ENCODE assay signal across 14 mouse cellular contexts in genomic region chr13:102895894-102896293, GRCm38 (mm10).
A peak's percentile ranks its signal among the peaks of the same experiment; 100 is the strongest.
DNase-seq lines count a peak whose midpoint lies in the region; ATAC-seq and TF ChIP-seq lines count a peak whose summit lies in the region.
"Had no signal": no experiment of that assay in that cellular context is flagged by ENCODE, and none has a peak within 500 bp of the region (broad histone marks: within the 10 kb centered on the region; RNA-seq: fewer than 3 reads in every experiment).

No protein-coding gene starts in this region.

- no peaks in the 10 kb centered on the region for H3K9me3 ChIP-seq in midbrain, embryonic 14.5 days (ENCODE audit: control insufficient read depth, low read length)
- H3K9me3 ChIP-seq in midbrain, postnatal 0 days (ENCODE audit: low read length), result no peaks in the 10 kb centered on the region
- H3K9me3 ChIP-seq: embryonic facial prominence, embryonic 15.5 days; limb, embryonic 15.5 days; neural tube, embryonic 13.5 days had no signal

- no peaks in the 10 kb centered on the region for H3K36me3 ChIP-seq in midbrain, embryonic 14.5 days (ENCODE audit: control insufficient read depth, insufficient read depth, low read length)
- H3K36me3 ChIP-seq in midbrain, postnatal 0 days (ENCODE audit: insufficient read depth, low read length), result no peaks in the 10 kb centered on the region
- H3K36me3 ChIP-seq: embryonic facial prominence, embryonic 15.5 days; limb, embryonic 15.5 days; neural tube, embryonic 13.5 days had no signal

- peaks cover 29% of the 10 kb centered on the region for H3K4me1 ChIP-seq in midbrain, embryonic 14.5 days (ENCODE audit: control insufficient read depth, insufficient read depth, low read length)
- H3K4me1 ChIP-seq in midbrain, postnatal 0 days (ENCODE audit: insufficient read depth, low read length), result no peaks in the 10 kb centered on the region; the same call in 1 of the 2 replicates

- no peak overlapping the region for H3K9ac ChIP-seq in midbrain, embryonic 14.5 days (replicated peaks; ENCODE audit: low read length)
- no peak overlapping the region for H3K9ac ChIP-seq in midbrain, postnatal 0 days (replicated peaks; ENCODE audit: low read length, poor library complexity, severe bottlenecking)
- H3K9ac ChIP-seq: embryonic facial prominence, embryonic 15.5 days; limb, embryonic 15.5 days; neural tube, embryonic 13.5 days had no signal

- 24% methylated on average over 6 of the region's 6 CpGs for WGBS in midbrain, embryonic 14.5 days
- WGBS in midbrain, postnatal 0 days, result 48% methylated on average over 6 of the region's 6 CpGs

- H3K27me3 ChIP-seq in midbrain, embryonic 14.5 days (ENCODE audit: control insufficient read depth, insufficient read depth, low read length), result no peaks in the 10 kb centered on the region
- no peaks in the 10 kb centered on the region for H3K27me3 ChIP-seq in midbrain, postnatal 0 days (ENCODE audit: insufficient read depth, low read length)
- H3K27me3 ChIP-seq: embryonic facial prominence, embryonic 15.5 days; limb, embryonic 15.5 days; neural tube, embryonic 13.5 days had no signal

- peak; percentile 31 for DNase-seq in midbrain, embryonic 14.5 days
- no peak for DNase-seq in midbrain, postnatal 0 days (ENCODE audit: low spot score)
- DNase-seq in Muller cell, postnatal 12 days (ENCODE audit: inconsistent ontology term), result peak; percentile 62
- DNase-seq in kidney, postnatal 36 days, result no peak
- no peak for DNase-seq in testis, postnatal 14 days (ENCODE audit: low spot score)
- no peak for DNase-seq in embryo, embryonic 10.5 days (ENCODE audit: low spot score)
- DNase-seq: cerebellum, adult 11-12 months; kidney, adult 18-20 months; lung, postnatal 14 days; thymus, adult 2 months had no signal

- H3K4me3 ChIP-seq in midbrain, embryonic 14.5 days (replicated peaks; ENCODE audit: low read depth, low read length), result no peak overlapping the region
- no peak overlapping the region for H3K4me3 ChIP-seq in midbrain, postnatal 0 days (ENCODE audit: low read depth, low read length)
- H3K4me3 ChIP-seq: embryonic facial prominence, embryonic 15.5 days; limb, embryonic 15.5 days; neural tube, embryonic 13.5 days had no signal

- no peak for TF ChIP-seq CTCF in midbrain, postnatal 0 days (IDR thresholded peaks at IDR 0.05)

- H3K4me2 ChIP-seq in midbrain, embryonic 14.5 days (ENCODE audit: low read length), result no peak overlapping the region
- no peak overlapping the region for H3K4me2 ChIP-seq in midbrain, postnatal 0 days (ENCODE audit: low read depth, low read length, poor library complexity, severe bottlenecking)
- H3K4me2 ChIP-seq: embryonic facial prominence, embryonic 15.5 days; limb, embryonic 15.5 days; neural tube, embryonic 13.5 days had no signal

- H3K27ac ChIP-seq in midbrain, embryonic 14.5 days (replicated peaks; ENCODE audit: low read depth, low read length), result no peak overlapping the region
- no peak overlapping the region for H3K27ac ChIP-seq in midbrain, postnatal 0 days (ENCODE audit: low read depth, low read length)
- H3K27ac ChIP-seq: limb, embryonic 15.5 days; neural tube, embryonic 13.5 days had no signal

- no peak for ATAC-seq in midbrain, embryonic 14.5 days (ENCODE audit: low FRiP score, low TSS enrichment)
- no peak for ATAC-seq in midbrain, postnatal 0 days (ENCODE audit: low FRiP score)
- ATAC-seq in hematopoietic stem cell, adult 5-6 weeks (replicated peaks in 1 of 2; ENCODE audit: insufficient read depth in 1 of 2, low FRiP score in 2 of 2, low TSS enrichment in 1 of 2, low read depth in 1 of 2, poor library complexity in 2 of 2, severe bottlenecking in 2 of 2), result peak; percentile 37 to 65; a peak in 3 of 4 replicates

Comparison
In these comparisons a context has a peak if more than half of its experiments do, and no peak if none do; other contexts are left out.
1. DNase-seq: peak in midbrain, embryonic 14.5 days (single experiment) and Muller cell, postnatal 12 days (single experiment); none in midbrain, postnatal 0 days (single experiment), kidney, postnatal 36 days (0 of 2), testis, postnatal 14 days (single experiment) and embryo, embryonic 10.5 days (single experiment).
2. ATAC-seq: peak in hematopoietic stem cell, adult 5-6 weeks (2 of 2); none in midbrain, embryonic 14.5 days (single experiment) and midbrain, postnatal 0 days (single experiment).